Mouse (Mus musculus): ENCODE measurements around the gene Med13l.

The Med13l gene

GRCm38 (mm10) chr5:118797811-118798210 lies 237.3 kb downstream of the Med13l start:
- no peak for DNase-seq (ENCODE audit: low spot score)

GRCm38 (mm10) chr5:118801592-118801991 lies 241.1 kb downstream of the Med13l start:
- no peak for DNase-seq (ENCODE audit: low spot score)

- no peak for DNase-seq (ENCODE audit: low spot score)
These were observed 241.6 kb downstream of the Med13l start for GRCm38 (mm10) chr5:118802036-118802435.

- no peak for DNase-seq (ENCODE audit: low spot score)
These were observed 248.5 kb downstream of the Med13l start for GRCm38 (mm10) chr5:118808946-118809345.

- no peak for DNase-seq (ENCODE audit: low spot score)
These were observed 249.1 kb downstream of the Med13l start for GRCm38 (mm10) chr5:118809588-118809987.

GRCm38 (mm10) chr5:118811690-118812089 lies 251.2 kb downstream of the Med13l start:
- no peak for DNase-seq (ENCODE audit: low spot score)

GRCm38 (mm10) chr5:118812421-118812820 lies 251.9 kb downstream of the Med13l start:
- peak; percentile 57 for DNase-seq (ENCODE audit: low spot score)

GRCm38 (mm10) chr5:118812947-118813401 lies 252.5 kb downstream of the Med13l start:
- peak; percentile 38 for DNase-seq (ENCODE audit: low spot score)

GRCm38 (mm10) chr5:118814052-118814451 lies 253.6 kb downstream of the Med13l start:
- peak; percentile 52 for DNase-seq (ENCODE audit: low spot score)

All from MN1 (cell line).